18 mouse cellular contexts compared by ENCODE assay signal in genomic region chr5:52534798-52535590, GRCm38 (mm10). TPM values are rescaled to one million over a fixed set of nuclear protein-coding genes. Genes with fewer than 3 reads are reported as not detected.
A peak's percentile ranks its signal among the peaks of the same experiment; 100 is the strongest.
DNase-seq lines count a peak whose midpoint lies in the region; ATAC-seq and TF ChIP-seq lines count a peak whose summit lies in the region.
"Had no signal": no experiment of that assay in that cellular context is flagged by ENCODE, and none has a peak within 500 bp of the region (broad histone marks: within the 10 kb centered on the region; RNA-seq: fewer than 3 reads in every experiment).

No protein-coding gene starts in this region.

- no peaks in the 10 kb centered on the region for H3K36me3 ChIP-seq in heart, embryonic 11.5 days (ENCODE audit: control insufficient read depth, insufficient read depth, low read length)
- H3K36me3 ChIP-seq in kidney, embryonic 15.5 days: 0 out of 2 replicates have a peak, but pooled peaks cover 3% of the 10 kb centered on the region
- no peaks in the 10 kb centered on the region for H3K36me3 ChIP-seq in limb, embryonic 14.5 days (ENCODE audit: control insufficient read depth, insufficient read depth, low read length)
- H3K36me3 ChIP-seq: hindbrain, embryonic 15.5 days; limb, embryonic 12.5 days had no signal

- H3K9ac ChIP-seq in heart, embryonic 11.5 days (ENCODE audit: low read depth, low read length): no peak overlapping the region
- no peak overlapping the region for H3K9ac ChIP-seq in kidney, embryonic 15.5 days
- H3K9ac ChIP-seq in limb, embryonic 14.5 days (ENCODE audit: low read depth, low read length, severe bottlenecking): no peak overlapping the region
- H3K9ac ChIP-seq: hindbrain, embryonic 15.5 days; limb, embryonic 12.5 days; liver, postnatal 0 days had no signal

- WGBS in heart, embryonic 11.5 days (ENCODE audit: insufficient replicate concordance): 48% methylated on average over 14 of the region's 14 CpGs
- WGBS in kidney, embryonic 15.5 days: 48% methylated on average over 14 of the region's 14 CpGs
- 67% methylated on average over 14 of the region's 14 CpGs for WGBS in limb, embryonic 14.5 days

- no peak overlapping the region for H3K4me3 ChIP-seq in heart, embryonic 11.5 days (ENCODE audit: low read depth, low read length)
- no peak overlapping the region for H3K4me3 ChIP-seq in kidney, embryonic 15.5 days (replicated peaks)
- H3K4me3 ChIP-seq in limb, embryonic 14.5 days (replicated peaks; ENCODE audit: low read length): no peak overlapping the region
- H3K4me3 ChIP-seq: hindbrain, embryonic 15.5 days; limb, embryonic 12.5 days had no signal

- H3K27me3 ChIP-seq in heart, embryonic 11.5 days (ENCODE audit: control insufficient read depth, insufficient read depth, low read length): no peaks in the 10 kb centered on the region
- H3K27me3 ChIP-seq in kidney, embryonic 15.5 days: no peaks in the 10 kb centered on the region
- H3K27me3 ChIP-seq in limb, embryonic 14.5 days (ENCODE audit: control insufficient read depth, insufficient read depth, low read length): no peaks in the 10 kb centered on the region
- H3K27me3 ChIP-seq: hindbrain, embryonic 15.5 days; limb, embryonic 12.5 days had no signal

- no peak overlapping the region for H3K27ac ChIP-seq in heart, embryonic 11.5 days (ENCODE audit: low read depth, low read length)
- peak overlapping the region; percentile 68; the same call in 1 of the 2 replicates for H3K27ac ChIP-seq in kidney, embryonic 15.5 days
- no peak overlapping the region for H3K27ac ChIP-seq in limb, embryonic 14.5 days (replicated peaks; ENCODE audit: low read depth, low read length)
- H3K27ac ChIP-seq: hindbrain, embryonic 15.5 days; limb, embryonic 12.5 days had no signal

- no peak for DNase-seq in heart, postnatal 14 days
- DNase-seq in kidney, postnatal 25 days: no peak
- peak; percentile 28 for DNase-seq in brain, adult 2 months (ENCODE audit: low read depth, low spot score)
- DNase-seq in limb, embryonic 14.5 days (ENCODE audit: low spot score): peak; percentile 21
- no peak for DNase-seq in cerebellum, postnatal 14 days
- no peak for DNase-seq in adrenal gland, postnatal 4 days (ENCODE audit: low spot score in 2 of 2)
- DNase-seq: adrenal gland, adult 8-10 months; B cell, adult 2 months; cerebellum, adult 18-20 months; gastrocnemius, postnatal 14 days; kidney, adult 9 months; liver, postnatal 0 days; lung, postnatal 36 days; thymus, postnatal 36 days had no signal

- H3K4me2 ChIP-seq in heart, embryonic 11.5 days: peak overlapping the region; percentile 17; the same call in 1 of the 2 replicates
- H3K4me2 ChIP-seq in kidney, embryonic 15.5 days: no peak overlapping the region; the same call in 1 of the 2 replicates
- no peak overlapping the region for H3K4me2 ChIP-seq in limb, embryonic 14.5 days (replicated peaks; ENCODE audit: low read depth, low read length, severe bottlenecking)
- H3K4me2 ChIP-seq: hindbrain, embryonic 15.5 days; limb, embryonic 12.5 days had no signal

- H3K9me3 ChIP-seq in heart, embryonic 11.5 days (replicated peaks; ENCODE audit: control insufficient read depth, low read length): no peaks in the 10 kb centered on the region
- H3K9me3 ChIP-seq in kidney, embryonic 15.5 days (replicated peaks): no peaks in the 10 kb centered on the region
- no peaks in the 10 kb centered on the region for H3K9me3 ChIP-seq in limb, embryonic 14.5 days (ENCODE audit: control insufficient read depth, low read length)
- H3K9me3 ChIP-seq: hindbrain, embryonic 15.5 days; limb, embryonic 12.5 days had no signal

- intact Hi-C loops in heart, postnatal 14 days (cut with DNase I): no loop called here

- no peak for ATAC-seq in heart, embryonic 11.5 days (replicated peaks; ENCODE audit: insufficient number of reproducible peaks, low FRiP score, low TSS enrichment)
- ATAC-seq in kidney, embryonic 15.5 days (replicated peaks; ENCODE audit: low FRiP score): peak; percentile 59; the same call in 1 of the 2 replicates
- peak; percentile 24; the same call in 1 of the 2 replicates for ATAC-seq in limb, embryonic 14.5 days (ENCODE audit: low FRiP score, low read depth)
- ATAC-seq: liver, postnatal 0 days had no signal

- H3K4me1 ChIP-seq in heart, embryonic 11.5 days (ENCODE audit: control insufficient read depth, insufficient read depth, low read length): 0 out of 2 replicates have a peak, but pooled peaks cover 8% of the 10 kb centered on the region
- H3K4me1 ChIP-seq in kidney, embryonic 15.5 days: peaks cover 39% of the 10 kb centered on the region
- H3K4me1 ChIP-seq in limb, embryonic 14.5 days (ENCODE audit: control insufficient read depth, insufficient read depth, low read length): peaks cover 5% of the 10 kb centered on the region; the same call in 1 of the 2 replicates
- H3K4me1 ChIP-seq: hindbrain, embryonic 15.5 days had no signal

- TF ChIP-seq POLR2A in limb, embryonic 14.5 days (IDR thresholded peaks at IDR 0.05; ENCODE audit: borderline replicate concordance, extremely low read depth, insufficient read depth, insufficient read length): no peak

RNA-seq across cellular contexts. Expression of gene Lgi2, which starts 31.3 kb away (rescaled TPM):
- polyA plus RNA-seq in heart, embryonic 11.5 days (2014; fragmentation: Nextera tagmentation; extraction: Ambion mirVana): 3.0 and 3.5 TPM in 2 replicates
- total RNA-seq in heart, postnatal 14 days (2021): 1 to 10 TPM in 1 of 2 experiments, under 1 TPM in 1; 0.93 to 1.0 TPM
- 3.5 and 4.6 TPM in 2 replicates for polyA plus RNA-seq in kidney, embryonic 15.5 days (2015; fragmentation: Nextera tagmentation; extraction: Ambion mirVana)
- 6.9 and 7.3 TPM in 2 replicates for polyA plus RNA-seq in limb, embryonic 14.5 days (2012; rRNA removed)
- polyA plus RNA-seq in limb, embryonic 14.5 days (2014; fragmentation: Nextera tagmentation; extraction: Ambion mirVana): 3.6 and 3.7 TPM in 2 replicates
- total RNA-seq in adrenal gland, postnatal 4 days (2021): 1 to 10 TPM; 3.7 to 4.4 TPM

Comparison
In these comparisons a context has a peak if more than half of its experiments do, and no peak if none do; other contexts are left out.
1. DNase-seq: peak in brain, adult 2 months (single experiment) and limb, embryonic 14.5 days (single experiment); none in heart, postnatal 14 days (0 of 2), kidney, postnatal 25 days (0 of 2), cerebellum, postnatal 14 days (0 of 2) and adrenal gland, postnatal 4 days (0 of 2).